Mouse (Mus musculus): ENCODE data around the gene Syn3.

- no peak for TF ChIP-seq CTCF (IDR thresholded peaks at IDR 0.05; ENCODE audit: extremely low read depth, insufficient read depth, low read length)
- no peak for TF ChIP-seq POLR2A (IDR thresholded peaks at IDR 0.05; ENCODE audit: extremely low read depth, insufficient read depth, low read length)
Observed at GRCm38 (mm10) chr10:86126478-86126877, 372.2 kb downstream of the Syn3 start.

All from cortical plate, adult 2 months (tissue).